Mouse (Mus musculus) CH12.LX (cell line): ENCODE results near the gene Ggct. TPM values are rescaled to one million over a fixed set of nuclear protein-coding genes. Genes with fewer than 3 reads are reported as not detected.

Experiments
- DNase-seq: peaks from one replicate; pipeline ENCODE4 v3.0.0-alpha.2; 2013; ENCODE audit errors: extremely low read depth
- H3K27ac ChIP-seq: 2 replicates; pipeline ENCODE4 v1.5.1; 2012; ENCODE audit warnings: low read depth, mild to moderate bottlenecking, control low read depth, moderate library complexity; ENCODE audit not compliant: insufficient read depth
- H3K27me3 ChIP-seq: replicated peaks from 2 replicates; pipeline ENCODE3; 2012; ENCODE audit warnings: inconsistent platforms
- H3K36me3 ChIP-seq, 2 experiments: replicated peaks in 1 of 2; 2 replicates each; pipeline versions ENCODE3 to v1.6.1; 2012; ENCODE audit warnings: inconsistent platforms in 1 of 2, low read length in 1 of 2, mild to moderate bottlenecking in 1 of 2, mixed read lengths in 1 of 2, moderate library complexity in 1 of 2; ENCODE audit not compliant: control insufficient read depth in 1 of 2, insufficient read depth in 1 of 2
- H3K4me1 ChIP-seq, 2 experiments: 2 replicates each; pipeline ENCODE4 v1.6.1; 2012; ENCODE audit warnings: inconsistent platforms in 1 of 2, moderate library complexity in 1 of 2; ENCODE audit not compliant: insufficient read depth in 2 of 2, control insufficient read depth in 1 of 2
- H3K4me2 ChIP-seq: 2 replicates; pipeline ENCODE4 v1.6.1; 2012; ENCODE audit warnings: low read depth, mild to moderate bottlenecking, control low read depth; ENCODE audit not compliant: poor library complexity, insufficient read depth, severe bottlenecking
- H3K4me3 ChIP-seq, 3 experiments: fragments of 150-350 bp in 1 of 3; sonication (generic) in 1 of 3; replicated peaks in 1 of 3; 2 replicates each; pipeline versions ENCODE3 to v1.5.1; 2011 to 2012; ENCODE audit warnings: low read depth in 2 of 3, low read length in 2 of 3, mild to moderate bottlenecking in 2 of 3, moderate library complexity in 2 of 3, control low read depth in 1 of 3, improper control_type of control experiment in 1 of 3, inconsistent platforms in 1 of 3, mixed read lengths in 1 of 3; ENCODE audit not compliant: poor library complexity in 1 of 3
- H3K79me2 ChIP-seq: replicated peaks from 2 replicates; pipeline ENCODE4 v1.6.1; 2012; ENCODE audit warnings: mild to moderate bottlenecking, moderate library complexity; ENCODE audit not compliant: control insufficient read depth, poor library complexity, insufficient read depth, severe bottlenecking; ENCODE audit errors: extremely low read depth
- H3K9ac ChIP-seq: 2 replicates; pipeline ENCODE4 v1.6.1; 2012; ENCODE audit warnings: low read depth, mild to moderate bottlenecking, control low read depth, moderate library complexity; ENCODE audit not compliant: insufficient read depth
- H3K9me3 ChIP-seq: replicated peaks from 2 replicates; pipeline ENCODE3; 2012; ENCODE audit warnings: low read length, inconsistent platforms, mixed read lengths
- BHLHE40 ChIP-seq: IDR thresholded peaks from 2 replicates; pipeline ENCODE4 v1.6.1; 2011; ENCODE audit warnings: mild to moderate bottlenecking, low read depth, low read length, improper control_type of control experiment
- CHD1 ChIP-seq: IDR thresholded peaks from 2 replicates; pipeline ENCODE4 v1.6.1; 2012; ENCODE audit warnings: low read depth, low read length, improper control_type of control experiment, inconsistent platforms
- CHD2 ChIP-seq: IDR thresholded peaks from 2 replicates; pipeline ENCODE4 v1.6.1; 2011; ENCODE audit warnings: low read length, improper control_type of control experiment
- E2F4 ChIP-seq: IDR thresholded peaks from 2 replicates; pipeline ENCODE4 v1.6.1; 2011; ENCODE audit warnings: low read depth, low read length, improper control_type of control experiment; ENCODE audit not compliant: insufficient replicate concordance
- EP300 ChIP-seq: IDR thresholded peaks from 2 replicates; pipeline ENCODE4 v1.6.1; 2011; ENCODE audit warnings: low read length, improper control_type of control experiment
- ETS1 ChIP-seq: conservative IDR thresholded peaks from 2 replicates; pipeline ENCODE4 v1.6.1; 2012; ENCODE audit warnings: low read depth, mild to moderate bottlenecking, inconsistent platforms, low read length, improper control_type of control experiment, moderate library complexity
- GABPA ChIP-seq: IDR thresholded peaks from 2 replicates; pipeline ENCODE4 v1.6.1; 2012; ENCODE audit warnings: low read depth, low read length, improper control_type of control experiment, inconsistent platforms; ENCODE audit not compliant: insufficient replicate concordance
- HCFC1 ChIP-seq: IDR thresholded peaks from 2 replicates; pipeline ENCODE4 v1.6.1; 2012; ENCODE audit warnings: low read depth, mild to moderate bottlenecking, inconsistent platforms, low read length, improper control_type of control experiment
- IRF4 ChIP-seq: IDR thresholded peaks from 2 replicates; pipeline ENCODE4 v1.6.1; 2014; ENCODE audit warnings: low read depth, mild to moderate bottlenecking, inconsistent platforms, low read length, improper control_type of control experiment
- JUN ChIP-seq: IDR thresholded peaks from 2 replicates; pipeline ENCODE4 v1.6.1; 2011; ENCODE audit warnings: low read depth, mild to moderate bottlenecking, low read length, improper control_type of control experiment, moderate library complexity; ENCODE audit not compliant: insufficient read depth
- KAT2A ChIP-seq: IDR thresholded peaks from 2 replicates; pipeline ENCODE4 v1.6.1; 2012; ENCODE audit warnings: low read length, improper control_type of control experiment, inconsistent platforms; ENCODE audit not compliant: insufficient replicate concordance
- MAX ChIP-seq: IDR thresholded peaks from 2 replicates; pipeline ENCODE4 v1.6.1; 2011; ENCODE audit warnings: low read length, improper control_type of control experiment
- MAZ ChIP-seq: IDR thresholded peaks from 2 replicates; pipeline ENCODE4 v1.6.1; 2012; ENCODE audit warnings: low read depth, mild to moderate bottlenecking, inconsistent platforms, low read length, improper control_type of control experiment, moderate library complexity
- MEF2A ChIP-seq: IDR thresholded peaks from 2 replicates; pipeline ENCODE4 v1.6.1; 2014; ENCODE audit warnings: low read depth, mild to moderate bottlenecking, inconsistent platforms, low read length, improper control_type of control experiment, borderline replicate concordance
- MXI1 ChIP-seq: IDR thresholded peaks from 2 replicates; pipeline ENCODE4 v1.6.1; 2011; ENCODE audit warnings: mild to moderate bottlenecking, low read depth, low read length, improper control_type of control experiment
- MYC ChIP-seq: IDR thresholded peaks from 2 replicates; pipeline ENCODE4 v1.6.1; 2011; ENCODE audit warnings: low read depth, mild to moderate bottlenecking, improper control_type of control experiment, low read length
- NELFE ChIP-seq: IDR thresholded peaks from 2 replicates; pipeline ENCODE4 v1.6.1; 2011; ENCODE audit warnings: low read depth, low read length, improper control_type of control experiment
- NRF1 ChIP-seq: IDR thresholded peaks from 2 replicates; pipeline ENCODE4 v1.6.1; 2014; ENCODE audit warnings: low read depth, mild to moderate bottlenecking, inconsistent platforms, low read length, improper control_type of control experiment, moderate library complexity
- PAX5 ChIP-seq: IDR thresholded peaks from 2 replicates; pipeline ENCODE4 v1.6.1; 2012; ENCODE audit warnings: low read length, inconsistent platforms, mixed read lengths
- POLR2A ChIP-seq: IDR thresholded peaks from 2 replicates; pipeline ENCODE4 v1.6.1; 2011; ENCODE audit warnings: low read depth, mild to moderate bottlenecking, improper control_type of control experiment, low read length
- POLR2AphosphoS2 ChIP-seq: IDR thresholded peaks from 2 replicates; pipeline ENCODE4 v1.6.1; 2011; ENCODE audit warnings: low read depth, low read length, improper control_type of control experiment
- RCOR1 ChIP-seq: conservative IDR thresholded peaks from 2 replicates; pipeline ENCODE4 v1.6.1; 2012; ENCODE audit warnings: low read depth, mild to moderate bottlenecking, inconsistent platforms, low read length, improper control_type of control experiment
- SIN3A ChIP-seq: IDR thresholded peaks from 2 replicates; pipeline ENCODE4 v1.6.1; 2012; ENCODE audit warnings: low read length, improper control_type of control experiment, inconsistent platforms
- SMC3 ChIP-seq: IDR thresholded peaks from 2 replicates; pipeline ENCODE4 v1.6.1; 2011; ENCODE audit warnings: low read depth, low read length, improper control_type of control experiment
- TBP ChIP-seq: conservative IDR thresholded peaks from 2 replicates; pipeline ENCODE4 v1.6.1; 2011; ENCODE audit warnings: low read depth, low read length, improper control_type of control experiment
- TCF12 ChIP-seq: IDR thresholded peaks from 2 replicates; pipeline ENCODE4 v1.6.1; 2014; ENCODE audit warnings: low read depth, mild to moderate bottlenecking, inconsistent platforms, low read length, improper control_type of control experiment
- UBTF ChIP-seq: IDR thresholded peaks from 2 replicates; pipeline ENCODE4 v1.6.1; 2012; ENCODE audit warnings: low read depth, mild to moderate bottlenecking, inconsistent platforms, low read length, improper control_type of control experiment, moderate library complexity
- USF1 ChIP-seq: IDR thresholded peaks from 2 replicates; pipeline ENCODE4 v1.6.1; 2014; ENCODE audit warnings: low read depth, mild to moderate bottlenecking, inconsistent platforms, low read length, improper control_type of control experiment
- USF2 ChIP-seq: conservative IDR thresholded peaks from 2 replicates; pipeline ENCODE4 v1.6.1; 2011; ENCODE audit warnings: low read depth, low read length, improper control_type of control experiment
- ZC3H11A ChIP-seq: IDR thresholded peaks from 2 replicates; pipeline ENCODE4 v1.6.1; 2012; ENCODE audit warnings: low read depth, mild to moderate bottlenecking, inconsistent platforms, low read length, improper control_type of control experiment
- ZKSCAN1 ChIP-seq: IDR thresholded peaks from 2 replicates; pipeline ENCODE4 v1.6.1; 2012; ENCODE audit warnings: low read depth, inconsistent platforms, low read length, improper control_type of control experiment, borderline replicate concordance
- ZMIZ1 ChIP-seq: IDR thresholded peaks from 2 replicates; pipeline ENCODE4 v1.6.1; 2012; ENCODE audit warnings: low read depth, mild to moderate bottlenecking, inconsistent platforms, low read length, improper control_type of control experiment
- ZNF384 ChIP-seq: IDR thresholded peaks from 2 replicates; pipeline ENCODE4 v1.6.1; 2012; ENCODE audit warnings: low read depth, low read length, improper control_type of control experiment, inconsistent platforms
- dilution Hi-C: fragments of 300-500 bp; cut with MboI; formaldehyde crosslinking; loops from 2 replicates; pipeline ENCODE4 v1.14.3; 2020; ENCODE audit warnings: low sequenced_read_pairs; ENCODE audit not compliant: extremely low pct_unique_long_range_greater_than_20kb, extremely low pct_ligation_motif_present
- in situ Hi-C: fragments of 300-500 bp; cut with MboI; formaldehyde crosslinking; loops from 3 replicates; pipeline ENCODE4 v1.14.3; 2019; ENCODE audit warnings: low sequenced_read_pairs, low pct_ligation_motif_present, low pct_unique_long_range_greater_than_20kb, mixed read lengths
- polyA plus RNA-seq: library from polyadenylated mRNA; unstranded; fragments of >175 nt; gene quantifications from 2 replicates; pipeline ENCODE4 v1.2.1, GENCODE M21; 2012; ENCODE audit warnings: low read depth; ENCODE audit not compliant: insufficient read length
- total RNA-seq, 2 experiments: library from RNA; depleted of rRNA; stranded (reverse); fragments of 300-350 nt in 1 of 2; fragments of >200 nt in 1 of 2; gene quantifications; 2 replicates each; pipeline ENCODE4 v1.2.3; 2012 to 2014

The Ggct gene
- total and polyA plus RNA-seq, 3 experiments: 9.8 to 24.5 (median 12.7) TPM

DNA sequence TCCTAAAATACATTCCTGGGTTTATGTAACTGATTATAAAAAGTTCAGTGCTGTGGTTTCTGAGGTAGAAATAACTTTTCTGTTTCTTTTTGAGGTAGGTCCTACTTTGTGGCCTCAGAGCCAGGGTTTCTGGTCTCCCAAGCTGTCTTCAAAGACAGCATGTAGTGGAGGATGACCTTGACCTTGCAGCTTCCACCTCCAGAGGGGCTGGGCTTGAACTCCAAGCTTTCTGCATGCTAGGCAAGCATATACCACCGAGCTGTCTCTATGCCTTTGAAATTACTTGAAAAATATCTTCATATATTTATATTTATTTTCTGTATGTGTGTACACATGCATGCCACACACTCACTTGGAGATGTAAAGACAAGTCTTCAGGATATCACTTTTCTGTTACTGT lies 47.3 kb upstream of the Ggct start:
- Histone ChIP-seq H3K9ac (no peak overlapping the region), H3K4me2 (peak overlapping the region; percentile 95), H3K79me2 (peaks cover 70% of the 10 kb centered on the region), H3K27ac (no peak overlapping the region), H3K27me3 (no peaks in the 10 kb centered on the region), H3K9me3 (peaks cover 4% of the 10 kb centered on the region), H3K4me1 (peaks cover 22 to 49% of the 10 kb centered on the region in 2 experiments), H3K36me3 (peaks cover 10 to 40% of the 10 kb centered on the region in 2 experiments), H3K4me3 (peak overlapping the region in 2 of 3 experiments; percentile 92 to 100)
- no peak for DNase-seq
- dilution Hi-C loops: no loop called here
- TF ChIP-seq USF1 (no peak), UBTF (no peak), HCFC1 (no peak), RCOR1 (no peak), USF2 (no peak), JUN (no peak), MYC (no peak)
- in situ Hi-C loops: no loop called here

DNA sequence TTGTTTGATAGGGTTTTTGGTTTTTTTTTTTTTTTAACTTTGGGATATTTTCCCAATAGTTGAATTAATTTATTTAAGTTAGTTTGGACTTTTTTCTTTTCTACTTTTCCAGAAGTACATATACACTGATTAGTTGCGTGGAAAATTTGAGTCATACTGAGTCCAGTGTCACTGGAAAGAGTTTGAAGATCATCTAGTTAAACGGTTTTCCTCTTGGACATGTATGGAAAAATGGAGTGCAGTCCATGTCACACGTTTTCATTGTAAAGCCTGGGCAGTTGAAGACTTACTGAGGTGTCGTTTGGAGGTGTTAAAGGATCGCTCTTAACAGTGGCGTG lies 46.7 kb upstream of the Ggct start:
- peak; percentile 34 for DNase-seq
- H3K27me3 ChIP-seq: no peaks in the 10 kb centered on the region
- in situ Hi-C loops (no loop called here), dilution Hi-C loops (no loop called here)
- peak overlapping the region; percentile 92 to 100 (median 99) for H3K4me3 ChIP-seq
- peaks cover 10 to 34% of the 10 kb centered on the region in 2 experiments for H3K36me3 ChIP-seq
- no peak overlapping the region for H3K27ac ChIP-seq
- peaks cover 6% of the 10 kb centered on the region for H3K9me3 ChIP-seq
- peaks cover 19 to 42% of the 10 kb centered on the region in 2 experiments for H3K4me1 ChIP-seq
- H3K79me2 ChIP-seq: peaks cover 64% of the 10 kb centered on the region
- H3K4me2 ChIP-seq: peak overlapping the region; percentile 95
- peak overlapping the region; percentile 96; the same call in 1 of the 2 replicates for H3K9ac ChIP-seq
- TF ChIP-seq ZC3H11A (no peak), HCFC1 (no peak), TCF12 (no peak), NRF1 (no peak), MAZ (no peak), ZNF384 (no peak), MEF2A (no peak), KAT2A (no peak), SIN3A (no peak), MYC (no peak), E2F4 (no peak), UBTF (no peak), ZKSCAN1 (no peak), EP300 (peak; percentile 69; the same call in 1 of the 2 replicates), JUN (peak; percentile 75), GABPA (no peak), RCOR1 (peak; percentile 39; the same call in 1 of the 2 replicates), USF1 (no peak), PAX5 (no peak), IRF4 (peak; percentile 14; the same call in 1 of the 2 replicates), ETS1 (no peak; the same call in 1 of the 2 replicates), BHLHE40 (no peak), SMC3 (no peak), MAX (no peak), CHD2 (no peak), ZMIZ1 (no peak), POLR2AphosphoS2 (no peak), CHD1 (0 out of 2 replicates have a peak, but pooled peaks have one; percentile 7), POLR2A (no peak), NELFE (no peak), TBP (no peak), MXI1 (0 out of 2 replicates have a peak, but pooled peaks have one; percentile 27)
